Mouse (Mus musculus): ENCODE measurements around the gene Zfp668.
"Not testable (repeated sequence)": the region's sequence is repeated elsewhere in the genome, so short reads cannot be mapped to it uniquely, and the experiment has no call there.

- TF ChIP-seq POLR2A (IDR thresholded peaks at IDR 0.05; ENCODE audit: low read depth, low read length); CTCF (conservative IDR thresholded peaks at IDR 0.05 in 1 of 2, IDR thresholded peaks at IDR 0.05 in 1 of 2; ENCODE audit: low read depth in 2 of 2, low read length in 2 of 2); MAFK (IDR thresholded peaks at IDR 0.05; ENCODE audit: insufficient replicate concordance, low read length); GABPA (IDR thresholded peaks at IDR 0.05; ENCODE audit: insufficient replicate concordance, low read depth, low read length); RAD21 (IDR thresholded peaks at IDR 0.05; ENCODE audit: low read depth, low read length): not testable (repeated sequence)
Observed at GRCm38 (mm10) chr7:127840031-127840430, 36.6 kb downstream of the Zfp668 start.

All from CH12.LX (cell line).